Mouse (Mus musculus): ENCODE results near the gene Rhod.

DNA sequence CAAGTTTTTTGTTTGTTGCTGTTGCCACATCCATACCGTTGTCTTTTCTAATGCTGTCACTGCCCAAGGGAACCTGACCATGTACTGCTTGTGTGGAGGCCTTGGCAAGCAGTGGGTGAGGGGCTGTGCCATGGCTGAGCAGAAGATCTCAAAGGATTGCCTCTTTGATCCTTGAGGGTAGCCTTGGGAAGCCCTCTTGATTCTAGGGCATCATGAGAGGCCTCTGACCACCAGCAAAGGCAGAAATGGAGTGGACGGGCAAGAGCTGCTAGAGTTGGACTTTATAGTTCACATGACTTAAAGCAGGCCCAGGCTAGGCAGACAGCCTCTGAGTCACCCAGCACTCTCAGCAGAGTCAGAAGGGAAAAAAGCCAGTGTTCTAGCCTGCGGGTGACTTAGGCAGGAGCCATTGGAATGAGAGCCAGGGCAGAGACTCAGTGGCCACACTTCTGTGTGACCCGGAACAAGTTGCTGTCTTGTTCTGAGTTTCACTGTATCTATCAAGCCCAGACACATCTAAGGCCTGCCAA is 9.1 kb downstream of the Rhod start:
- TF ChIP-seq CTCF (IDR thresholded peaks at IDR 0.05; ENCODE audit: low read depth): no peak
- no peak for TF ChIP-seq EP300 (IDR thresholded peaks at IDR 0.05; ENCODE audit: low read depth)

Measured in heart, postnatal 0 days (tissue).